Mouse (Mus musculus) CH12.LX (cell line): Measurements from ENCODE around the gene Gm10643. TPM values are rescaled to one million over a fixed set of nuclear protein-coding genes. Genes with fewer than 3 reads are reported as not detected.

Source experiments
- DNase-seq: peaks from one replicate; pipeline ENCODE4 v3.0.0-alpha.2; 2013; ENCODE audit errors: extremely low read depth
- H3K27ac ChIP-seq: 2 replicates; pipeline ENCODE4 v1.5.1; 2012; ENCODE audit warnings: low read depth, mild to moderate bottlenecking, control low read depth, moderate library complexity; ENCODE audit not compliant: insufficient read depth
- H3K27me3 ChIP-seq: replicated peaks from 2 replicates; pipeline ENCODE3; 2012; ENCODE audit warnings: inconsistent platforms
- H3K36me3 ChIP-seq, 2 experiments: replicated peaks in 1 of 2; 2 replicates each; pipeline versions ENCODE3 to v1.6.1; 2012; ENCODE audit warnings: inconsistent platforms in 1 of 2, low read length in 1 of 2, mild to moderate bottlenecking in 1 of 2, mixed read lengths in 1 of 2, moderate library complexity in 1 of 2; ENCODE audit not compliant: control insufficient read depth in 1 of 2, insufficient read depth in 1 of 2
- H3K4me1 ChIP-seq, 2 experiments: 2 replicates each; pipeline ENCODE4 v1.6.1; 2012; ENCODE audit warnings: inconsistent platforms in 1 of 2, moderate library complexity in 1 of 2; ENCODE audit not compliant: insufficient read depth in 2 of 2, control insufficient read depth in 1 of 2
- H3K4me2 ChIP-seq: 2 replicates; pipeline ENCODE4 v1.6.1; 2012; ENCODE audit warnings: low read depth, mild to moderate bottlenecking, control low read depth; ENCODE audit not compliant: poor library complexity, insufficient read depth, severe bottlenecking
- H3K4me3 ChIP-seq, 3 experiments: fragments of 150-350 bp in 1 of 3; sonication (generic) in 1 of 3; replicated peaks in 1 of 3; 2 replicates each; pipeline versions ENCODE3 to v1.5.1; 2011 to 2012; ENCODE audit warnings: low read depth in 2 of 3, low read length in 2 of 3, mild to moderate bottlenecking in 2 of 3, moderate library complexity in 2 of 3, control low read depth in 1 of 3, improper control_type of control experiment in 1 of 3, inconsistent platforms in 1 of 3, mixed read lengths in 1 of 3; ENCODE audit not compliant: poor library complexity in 1 of 3
- H3K79me2 ChIP-seq: replicated peaks from 2 replicates; pipeline ENCODE4 v1.6.1; 2012; ENCODE audit warnings: mild to moderate bottlenecking, moderate library complexity; ENCODE audit not compliant: control insufficient read depth, poor library complexity, insufficient read depth, severe bottlenecking; ENCODE audit errors: extremely low read depth
- H3K9ac ChIP-seq: 2 replicates; pipeline ENCODE4 v1.6.1; 2012; ENCODE audit warnings: low read depth, mild to moderate bottlenecking, control low read depth, moderate library complexity; ENCODE audit not compliant: insufficient read depth
- H3K9me3 ChIP-seq: replicated peaks from 2 replicates; pipeline ENCODE3; 2012; ENCODE audit warnings: low read length, inconsistent platforms, mixed read lengths
- BHLHE40 ChIP-seq: IDR thresholded peaks from 2 replicates; pipeline ENCODE4 v1.6.1; 2011; ENCODE audit warnings: mild to moderate bottlenecking, low read depth, low read length, improper control_type of control experiment
- CHD1 ChIP-seq: IDR thresholded peaks from 2 replicates; pipeline ENCODE4 v1.6.1; 2012; ENCODE audit warnings: low read depth, low read length, improper control_type of control experiment, inconsistent platforms
- CHD2 ChIP-seq: IDR thresholded peaks from 2 replicates; pipeline ENCODE4 v1.6.1; 2011; ENCODE audit warnings: low read length, improper control_type of control experiment
- ETS1 ChIP-seq: conservative IDR thresholded peaks from 2 replicates; pipeline ENCODE4 v1.6.1; 2012; ENCODE audit warnings: low read depth, mild to moderate bottlenecking, inconsistent platforms, low read length, improper control_type of control experiment, moderate library complexity
- IRF4 ChIP-seq: IDR thresholded peaks from 2 replicates; pipeline ENCODE4 v1.6.1; 2014; ENCODE audit warnings: low read depth, mild to moderate bottlenecking, inconsistent platforms, low read length, improper control_type of control experiment
- MAZ ChIP-seq: IDR thresholded peaks from 2 replicates; pipeline ENCODE4 v1.6.1; 2012; ENCODE audit warnings: low read depth, mild to moderate bottlenecking, inconsistent platforms, low read length, improper control_type of control experiment, moderate library complexity
- NELFE ChIP-seq: IDR thresholded peaks from 2 replicates; pipeline ENCODE4 v1.6.1; 2011; ENCODE audit warnings: low read depth, low read length, improper control_type of control experiment
- NRF1 ChIP-seq: IDR thresholded peaks from 2 replicates; pipeline ENCODE4 v1.6.1; 2014; ENCODE audit warnings: low read depth, mild to moderate bottlenecking, inconsistent platforms, low read length, improper control_type of control experiment, moderate library complexity
- PAX5 ChIP-seq: IDR thresholded peaks from 2 replicates; pipeline ENCODE4 v1.6.1; 2012; ENCODE audit warnings: low read length, inconsistent platforms, mixed read lengths
- POLR2A ChIP-seq: IDR thresholded peaks from 2 replicates; pipeline ENCODE4 v1.6.1; 2011; ENCODE audit warnings: low read depth, mild to moderate bottlenecking, improper control_type of control experiment, low read length
- POLR2AphosphoS2 ChIP-seq: IDR thresholded peaks from 2 replicates; pipeline ENCODE4 v1.6.1; 2011; ENCODE audit warnings: low read depth, low read length, improper control_type of control experiment
- RCOR1 ChIP-seq: conservative IDR thresholded peaks from 2 replicates; pipeline ENCODE4 v1.6.1; 2012; ENCODE audit warnings: low read depth, mild to moderate bottlenecking, inconsistent platforms, low read length, improper control_type of control experiment
- TBP ChIP-seq: conservative IDR thresholded peaks from 2 replicates; pipeline ENCODE4 v1.6.1; 2011; ENCODE audit warnings: low read depth, low read length, improper control_type of control experiment
- UBTF ChIP-seq: IDR thresholded peaks from 2 replicates; pipeline ENCODE4 v1.6.1; 2012; ENCODE audit warnings: low read depth, mild to moderate bottlenecking, inconsistent platforms, low read length, improper control_type of control experiment, moderate library complexity
- ZKSCAN1 ChIP-seq: IDR thresholded peaks from 2 replicates; pipeline ENCODE4 v1.6.1; 2012; ENCODE audit warnings: low read depth, inconsistent platforms, low read length, improper control_type of control experiment, borderline replicate concordance
- dilution Hi-C: fragments of 300-500 bp; cut with MboI; formaldehyde crosslinking; loops from 2 replicates; pipeline ENCODE4 v1.14.3; 2020; ENCODE audit warnings: low sequenced_read_pairs; ENCODE audit not compliant: extremely low pct_unique_long_range_greater_than_20kb, extremely low pct_ligation_motif_present
- in situ Hi-C: fragments of 300-500 bp; cut with MboI; formaldehyde crosslinking; loops from 3 replicates; pipeline ENCODE4 v1.14.3; 2019; ENCODE audit warnings: low sequenced_read_pairs, low pct_ligation_motif_present, low pct_unique_long_range_greater_than_20kb, mixed read lengths
- polyA plus RNA-seq: library from polyadenylated mRNA; unstranded; fragments of >175 nt; gene quantifications from 2 replicates; pipeline ENCODE4 v1.2.1, GENCODE M21; 2012; ENCODE audit warnings: low read depth; ENCODE audit not compliant: insufficient read length
- total RNA-seq, 2 experiments: library from RNA; depleted of rRNA; stranded (reverse); fragments of 300-350 nt in 1 of 2; fragments of >200 nt in 1 of 2; gene quantifications; 2 replicates each; pipeline ENCODE4 v1.2.3; 2012 to 2014

Gene Gm10643
- total and polyA plus RNA-seq, 3 experiments: 0.14 to 0.76 (median 0.42) TPM

GRCm38 (mm10) chr8:84084341-84085115, 19.6 kb upstream of the Gm10643 start:
- Histone ChIP-seq H3K36me3 (peaks cover 78 to 97% of the 10 kb centered on the region in 2 experiments), H3K4me3 (no peak overlapping the region), H3K9me3 (no peaks in the 10 kb centered on the region), H3K9ac (no peak overlapping the region), H3K27me3 (no peaks in the 10 kb centered on the region), H3K4me2 (no peak overlapping the region), H3K79me2 (no peaks in the 10 kb centered on the region), H3K27ac (no peak overlapping the region), H3K4me1 (no peaks in the 10 kb centered on the region)
- in situ Hi-C loops (no loop called here), dilution Hi-C loops (no loop called here)
- TF ChIP-seq NRF1: no peak
- no peak for TF ChIP-seq IRF4
- no peak for TF ChIP-seq TBP
- TF ChIP-seq CHD2: no peak
- TF ChIP-seq NELFE: no peak
- no peak for TF ChIP-seq UBTF
- TF ChIP-seq ZKSCAN1: no peak
- DNase-seq: no peak

- Histone ChIP-seq H3K27me3 (no peaks in the 10 kb centered on the region), H3K4me3 (no peak overlapping the region), H3K27ac (no peak overlapping the region), H3K79me2 (no peaks in the 10 kb centered on the region), H3K4me1 (no peaks in the 10 kb centered on the region), H3K9me3 (no peaks in the 10 kb centered on the region), H3K36me3 (peaks cover 79 to 98% of the 10 kb centered on the region in 2 experiments), H3K4me2 (no peak overlapping the region), H3K9ac (no peak overlapping the region)
- TF ChIP-seq RCOR1: no peak
- TF ChIP-seq BHLHE40: no peak
- no peak for TF ChIP-seq POLR2A
- TF ChIP-seq POLR2AphosphoS2: no peak
- no peak for TF ChIP-seq CHD1
- in situ Hi-C loops: no loop called here
- dilution Hi-C loops: no loop called here
- DNase-seq: no peak
Measured at GRCm38 (mm10) chr8:84083829-84084241, 18.9 kb upstream of the Gm10643 start.

- in situ Hi-C loops (no loop called here), dilution Hi-C loops (no loop called here)
- Histone ChIP-seq H3K27ac (no peak overlapping the region), H3K79me2 (no peaks in the 10 kb centered on the region; the same call in 1 of the 2 replicates), H3K4me3 (no peak overlapping the region), H3K9me3 (no peaks in the 10 kb centered on the region), H3K9ac (no peak overlapping the region), H3K4me2 (no peak overlapping the region), H3K27me3 (no peaks in the 10 kb centered on the region), H3K36me3 (peaks cover 61 to 96% of the 10 kb centered on the region in 2 experiments), H3K4me1 (no peaks in the 10 kb centered on the region)
- TF ChIP-seq UBTF (no peak), PAX5 (no peak), ETS1 (no peak), MAZ (no peak), BHLHE40 (no peak), NELFE (no peak)
- DNase-seq: no peak
Measured at GRCm38 (mm10) chr8:84079206-84079605, 14.3 kb upstream of the Gm10643 start.
